Mouse (Mus musculus) forebrain, embryonic 11.5 days (tissue): ENCODE data around the gene Cebpe. TPM values are rescaled to one million over a fixed set of nuclear protein-coding genes. Genes with fewer than 3 reads are reported as not detected.

Experiments used
- ATAC-seq: fragments of 200-750 bp; cut with Nextera tagmentation; replicated peaks from 2 replicates; pipeline ENCODE4 v1.8.0; 2017; ENCODE audit warnings: moderate TSS enrichment; ENCODE audit not compliant: low FRiP score
- DNase-seq: peaks from one replicate; pipeline ENCODE4 v3.0.0-alpha.2; 2017; ENCODE audit warnings: low spot score
- H3K27ac ChIP-seq: fragments of 300-500 bp; sonication (generic); 2 replicates; pipeline ENCODE4 v1.5.1; 2014; ENCODE audit warnings: low read depth, low read length
- H3K27me3 ChIP-seq: fragments of 300-500 bp; sonication (generic); 2 replicates; pipeline ENCODE4 v1.6.1; 2014; ENCODE audit warnings: mild to moderate bottlenecking, low read length, mixed read lengths; ENCODE audit not compliant: control insufficient read depth, insufficient read depth
- H3K36me3 ChIP-seq: fragments of 300-500 bp; sonication (generic); 2 replicates; pipeline ENCODE4 v1.6.1; 2014; ENCODE audit warnings: mild to moderate bottlenecking, low read length, moderate library complexity, mixed read lengths; ENCODE audit not compliant: control insufficient read depth, insufficient read depth
- H3K4me1 ChIP-seq: fragments of 300-500 bp; sonication (generic); replicated peaks from 2 replicates; pipeline ENCODE4 v1.6.1; 2014; ENCODE audit warnings: low read length, mixed read lengths; ENCODE audit not compliant: control insufficient read depth, insufficient read depth
- H3K4me2 ChIP-seq: fragments of 300-500 bp; sonication (generic); 2 replicates; pipeline ENCODE4 v1.6.1; 2014; ENCODE audit warnings: low read depth, mild to moderate bottlenecking, low read length, moderate library complexity, mixed read lengths; ENCODE audit not compliant: severe bottlenecking
- H3K4me3 ChIP-seq: fragments of 300-500 bp; sonication (generic); 2 replicates; pipeline ENCODE4 v1.5.1; 2014; ENCODE audit warnings: low read depth, low read length
- H3K9ac ChIP-seq: fragments of 300-500 bp; sonication (generic); 2 replicates; pipeline ENCODE4 v1.6.1; 2014; ENCODE audit warnings: low read length
- H3K9me3 ChIP-seq: fragments of 300-500 bp; sonication (generic); 2 replicates; pipeline ENCODE4 v1.6.1; 2016; ENCODE audit warnings: low read length, mixed read lengths; ENCODE audit not compliant: control insufficient read depth
- WGBS: fragments of 180-500 bp; shearing (Covaris S2); extraction: QIAGEN DNeasy Blood & Tissue Kit; methylation state at CpG from one replicate; pipeline ENCODE4 v1.1.7; 2014; 5-methylcytosine and 5-hydroxymethylcytosine counted together
- polyA plus RNA-seq: library from polyadenylated mRNA; unstranded; fragments of >200 nt; fragmentation: Nextera tagmentation; extraction: Ambion mirVana; gene quantifications from 2 replicates; pipeline ENCODE4 v1.2.1, GENCODE M21; 2014

Cebpe gene
- polyA plus RNA-seq, 1 experiment from 2014 or later: not detected

GRCm38 (mm10) chr14:54746038-54746437 lies 34.1 kb upstream of the Cebpe start:
- H3K36me3 ChIP-seq: no peaks in the 10 kb centered on the region
- H3K4me3 ChIP-seq: no peak overlapping the region
- H3K27ac ChIP-seq: no peak overlapping the region
- H3K4me2 ChIP-seq: no peak overlapping the region
- H3K9ac ChIP-seq: no peak overlapping the region
- no peaks in the 10 kb centered on the region for H3K9me3 ChIP-seq
- DNase-seq: no peak
- 90% methylated on average over 9 of the region's 9 CpGs for WGBS
- no peaks in the 10 kb centered on the region for H3K4me1 ChIP-seq
- no peaks in the 10 kb centered on the region for H3K27me3 ChIP-seq
- no peak for ATAC-seq

- DNase-seq (no peak), ATAC-seq (no peak)
- Histone ChIP-seq H3K27ac (no peak overlapping the region), H3K36me3 (no peaks in the 10 kb centered on the region), H3K4me3 (no peak overlapping the region), H3K4me2 (no peak overlapping the region), H3K4me1 (no peaks in the 10 kb centered on the region), H3K9me3 (no peaks in the 10 kb centered on the region), H3K27me3 (no peaks in the 10 kb centered on the region), H3K9ac (no peak overlapping the region)
- 84% methylated on average over 8 of the region's 8 CpGs for WGBS
Observed at GRCm38 (mm10) chr14:54744473-54744872, 32.5 kb upstream of the Cebpe start.

DNA sequence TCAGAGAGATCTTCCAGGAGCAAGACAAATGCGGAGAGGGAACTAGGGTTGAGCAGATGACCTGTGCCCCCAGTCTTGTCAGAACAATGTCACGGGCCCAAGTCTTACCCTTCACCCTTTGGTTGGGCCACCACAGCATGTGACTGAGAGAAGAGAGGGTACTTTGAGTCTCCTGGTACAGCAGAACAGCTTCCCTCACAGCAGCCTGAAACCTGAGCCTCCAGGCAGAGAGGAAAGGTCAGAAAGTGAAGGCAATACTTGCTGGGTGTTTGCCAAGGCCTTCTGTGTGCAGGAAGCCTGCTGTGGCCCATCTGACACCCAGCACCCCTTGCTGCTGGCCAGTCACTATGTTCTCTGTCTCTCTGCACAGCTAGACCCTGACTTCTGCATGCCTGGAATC lies 30.4 kb upstream of the Cebpe start:
- ATAC-seq: no peak
- DNase-seq: no peak
- 77% methylated on average over 2 of the region's 2 CpGs for WGBS
- Histone ChIP-seq H3K4me2 (no peak overlapping the region), H3K27ac (no peak overlapping the region), H3K27me3 (no peaks in the 10 kb centered on the region), H3K9ac (no peak overlapping the region), H3K4me1 (peaks cover 2% of the 10 kb centered on the region; the same call in 1 of the 2 replicates), H3K9me3 (no peaks in the 10 kb centered on the region), H3K36me3 (no peaks in the 10 kb centered on the region), H3K4me3 (no peak overlapping the region)

- WGBS: 91% methylated on average over 6 of the region's 6 CpGs
- Histone ChIP-seq H3K9me3 (no peaks in the 10 kb centered on the region), H3K4me2 (no peak overlapping the region), H3K4me1 (peaks cover 4% of the 10 kb centered on the region; the same call in 1 of the 2 replicates), H3K27ac (no peak overlapping the region), H3K9ac (no peak overlapping the region), H3K27me3 (no peaks in the 10 kb centered on the region), H3K36me3 (no peaks in the 10 kb centered on the region), H3K4me3 (no peak overlapping the region)
- ATAC-seq (no peak), DNase-seq (no peak)
Observed at GRCm38 (mm10) chr14:54741721-54742120, 29.7 kb upstream of the Cebpe start.

GRCm38 (mm10) chr14:54737634-54738033 lies 25.7 kb upstream of the Cebpe start:
- H3K9me3 ChIP-seq: no peaks in the 10 kb centered on the region
- H3K27me3 ChIP-seq: no peaks in the 10 kb centered on the region
- peaks cover 4% of the 10 kb centered on the region; the same call in 1 of the 2 replicates for H3K4me1 ChIP-seq
- H3K9ac ChIP-seq: no peak overlapping the region
- no peak overlapping the region for H3K4me3 ChIP-seq
- H3K27ac ChIP-seq: no peak overlapping the region
- H3K4me2 ChIP-seq: no peak overlapping the region
- 53% methylated on average over 10 of the region's 10 CpGs for WGBS
- H3K36me3 ChIP-seq: no peaks in the 10 kb centered on the region
- DNase-seq: no peak
- ATAC-seq: no peak

DNA sequence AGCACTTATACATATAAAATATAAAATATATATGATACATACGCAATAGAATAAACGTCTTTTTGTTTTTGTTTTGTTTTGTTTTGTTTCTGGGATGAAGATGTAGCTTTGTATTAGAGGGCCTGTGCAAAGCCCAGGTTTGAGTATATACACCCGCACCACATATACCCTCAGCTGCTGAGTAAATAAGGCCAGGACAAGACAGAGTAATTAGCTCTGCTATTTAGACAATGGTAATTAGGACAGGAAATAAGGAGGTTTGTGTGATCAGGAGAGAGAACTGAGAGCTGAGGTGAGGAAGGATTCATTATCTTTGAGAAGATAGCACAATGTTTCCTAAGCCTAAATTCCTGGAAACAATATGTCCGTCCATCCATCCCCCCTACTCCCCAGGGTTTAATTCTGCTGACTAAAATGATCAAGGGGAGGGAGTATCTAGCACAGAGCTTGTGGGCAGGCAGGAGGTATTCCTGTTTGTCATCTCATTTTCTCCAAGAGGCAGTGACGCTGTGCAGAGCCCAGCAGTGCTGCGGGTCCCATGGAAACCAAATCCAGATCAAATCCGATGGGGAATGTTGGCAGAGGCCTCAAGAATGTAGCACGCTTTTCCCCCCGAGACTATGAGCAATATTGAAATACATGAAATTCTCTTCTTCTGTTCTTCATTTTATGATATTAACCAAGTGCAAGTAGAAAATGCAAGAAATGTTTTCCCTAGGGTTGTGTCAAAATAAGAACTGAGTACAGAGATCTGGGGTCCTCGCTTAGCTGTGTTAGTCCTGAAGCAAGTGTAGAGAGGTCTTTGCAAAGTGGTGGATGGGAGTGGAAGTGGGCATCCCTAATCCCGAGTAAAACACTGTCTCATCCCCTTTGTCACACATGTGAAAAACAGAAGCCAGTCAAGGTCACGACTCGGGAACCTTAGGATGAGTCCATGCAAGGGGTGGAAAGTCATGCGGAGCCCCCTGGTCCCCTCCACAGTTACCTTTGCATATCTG lies 24.9 kb upstream of the Cebpe start:
- H3K36me3 ChIP-seq: no peaks in the 10 kb centered on the region
- no peak overlapping the region for H3K4me3 ChIP-seq
- no peak overlapping the region for H3K4me2 ChIP-seq
- H3K27me3 ChIP-seq: no peaks in the 10 kb centered on the region
- H3K9ac ChIP-seq: no peak overlapping the region
- H3K9me3 ChIP-seq: no peaks in the 10 kb centered on the region
- H3K4me1 ChIP-seq: peaks cover 4% of the 10 kb centered on the region; the same call in 1 of the 2 replicates
- H3K27ac ChIP-seq: no peak overlapping the region
- DNase-seq (no peak), ATAC-seq (no peak)
- WGBS: 55% methylated on average over 14 of the region's 14 CpGs

DNA sequence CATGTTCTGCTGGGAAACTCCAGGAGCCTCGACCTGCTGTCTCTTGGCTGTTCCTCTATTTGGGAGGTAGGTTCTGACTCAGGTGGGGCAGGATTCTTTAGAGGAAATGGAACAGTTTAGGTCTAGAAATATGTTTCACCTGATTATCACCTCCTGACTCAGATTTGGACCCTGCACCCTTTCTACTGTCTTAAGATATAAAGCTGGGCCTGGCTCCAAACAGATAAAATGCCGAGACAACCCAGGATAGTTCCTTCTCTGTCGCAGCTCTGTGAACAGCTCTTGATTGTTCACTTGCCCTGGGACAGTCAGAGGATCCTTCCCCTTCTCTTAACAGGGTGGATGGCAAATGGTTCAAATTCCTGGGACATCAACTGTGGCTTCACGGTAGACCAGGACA lies 23.2 kb upstream of the Cebpe start:
- DNase-seq: no peak
- no peak overlapping the region for H3K9ac ChIP-seq
- H3K4me1 ChIP-seq: peaks cover 4% of the 10 kb centered on the region; the same call in 1 of the 2 replicates
- H3K4me2 ChIP-seq: no peak overlapping the region
- no peaks in the 10 kb centered on the region for H3K36me3 ChIP-seq
- WGBS: 86% methylated on average over 4 of the region's 4 CpGs
- H3K4me3 ChIP-seq: no peak overlapping the region
- no peak overlapping the region for H3K27ac ChIP-seq
- ATAC-seq: no peak
- H3K9me3 ChIP-seq: no peaks in the 10 kb centered on the region
- H3K27me3 ChIP-seq: no peaks in the 10 kb centered on the region

- peaks cover 4% of the 10 kb centered on the region; the same call in 1 of the 2 replicates for H3K4me1 ChIP-seq
- H3K27me3 ChIP-seq: no peaks in the 10 kb centered on the region
- H3K4me3 ChIP-seq: no peak overlapping the region
- no peak overlapping the region for H3K9ac ChIP-seq
- H3K9me3 ChIP-seq: no peaks in the 10 kb centered on the region
- H3K27ac ChIP-seq: no peak overlapping the region
- no peak for ATAC-seq
- 87% methylated on average over 4 of the region's 4 CpGs for WGBS
- H3K36me3 ChIP-seq: no peaks in the 10 kb centered on the region
- no peak for DNase-seq
- no peak overlapping the region for H3K4me2 ChIP-seq
Observed at GRCm38 (mm10) chr14:54734004-54734403, 22.0 kb upstream of the Cebpe start.
